Mouse (Mus musculus) heart, postnatal 4 days (tissue): ENCODE results near the gene Brsk1. TPM values are rescaled to one million over a fixed set of nuclear protein-coding genes. Genes with fewer than 3 reads are reported as not detected.
A peak's percentile ranks its signal among the peaks of the same experiment; 100 is the strongest.

Source experiments
- DNase-seq: peaks from one replicate; pipeline ENCODE4 v3.0.0; 2021
- total RNA-seq, 2 experiments: library from RNA; stranded (reverse); gene quantifications; 2 replicates each; pipeline ENCODE4 v1.2.3; 2021

The Brsk1 gene
- total RNA-seq, 2 experiments from 2014 or later: 4.1 to 5.9 TPM

DNA sequence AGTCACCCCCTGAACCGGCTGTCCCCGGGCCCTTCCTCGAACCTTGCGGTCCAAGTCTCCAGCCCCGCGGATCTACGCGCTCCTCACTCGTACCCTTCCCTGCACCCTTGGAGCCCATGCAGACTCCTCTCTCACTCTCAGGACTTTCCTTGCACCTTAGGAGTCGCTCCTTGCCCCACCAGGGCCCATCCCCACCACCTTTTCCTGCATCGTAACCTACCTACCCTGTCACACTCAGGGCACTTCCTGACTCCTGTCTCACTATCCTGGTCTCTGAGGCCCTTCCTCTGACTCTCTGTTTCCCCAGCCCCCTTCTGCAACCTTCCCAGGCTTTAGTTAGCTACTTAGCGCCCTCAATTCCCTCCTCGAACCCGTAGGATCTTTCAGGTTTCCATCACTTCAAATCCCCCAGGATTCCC lies 49.9 kb downstream of the Brsk1 start:
- no peak for DNase-seq

DNA sequence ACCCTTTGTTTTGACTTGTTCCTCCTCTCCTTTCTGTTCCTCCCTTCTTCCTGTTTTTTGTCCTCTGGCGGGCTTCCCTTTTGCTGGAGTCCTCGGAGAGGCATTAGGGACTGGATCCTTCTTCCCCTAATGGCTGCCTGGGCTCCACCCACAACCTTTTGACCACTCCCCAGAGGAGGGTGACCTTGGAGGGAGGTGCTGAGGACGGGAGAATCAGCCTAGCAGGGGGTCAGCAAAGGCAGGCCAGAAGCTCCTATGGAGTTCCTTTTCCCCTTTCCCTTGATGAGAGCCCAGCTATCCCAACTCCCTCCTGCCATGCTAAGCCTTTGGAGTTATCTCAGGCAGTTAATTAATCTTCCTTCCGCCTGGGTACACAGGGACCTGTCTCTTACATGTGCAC lies 50.7 kb downstream of the Brsk1 start:
- DNase-seq: peak; percentile 71

DNA sequence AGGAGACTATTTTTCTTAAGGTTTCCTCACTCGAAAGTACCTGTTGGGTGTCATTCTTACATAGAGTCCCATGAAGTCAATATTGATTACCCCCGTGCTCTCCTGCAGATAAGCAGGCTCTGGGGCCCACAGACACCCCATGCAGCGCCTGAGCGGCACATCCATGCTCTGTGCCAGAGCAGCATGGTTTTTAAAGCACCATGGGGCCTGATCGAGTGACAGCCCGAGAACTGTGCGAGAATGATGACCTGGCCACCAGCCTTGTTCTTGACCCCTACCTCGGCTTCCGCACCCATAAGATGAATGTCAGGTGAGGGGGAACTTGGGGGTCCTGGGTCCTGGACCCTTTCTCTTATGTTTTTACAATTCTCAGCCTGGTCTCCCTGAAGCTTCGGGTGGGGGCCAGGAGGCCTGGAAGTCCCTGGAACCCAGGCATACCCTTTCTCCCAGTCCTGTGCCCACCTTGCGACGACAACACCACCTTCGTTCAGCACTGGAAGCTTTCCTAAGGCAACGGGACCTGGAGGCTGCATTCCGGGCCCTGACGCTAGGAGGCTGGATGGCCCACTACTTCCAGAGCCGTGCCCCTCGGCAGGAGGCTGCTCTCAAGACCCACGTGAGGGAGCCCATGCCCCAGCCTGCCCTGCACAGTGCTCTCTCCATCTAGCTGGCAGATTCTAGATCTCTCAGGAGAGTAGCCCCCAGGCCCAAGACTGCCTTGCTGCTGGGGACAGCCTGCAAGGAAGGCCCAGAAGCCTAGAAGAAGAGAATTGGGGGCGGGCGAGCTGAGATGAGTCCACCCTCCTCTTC lies 51.5 kb downstream of the Brsk1 start:
- no peak for DNase-seq

DNA sequence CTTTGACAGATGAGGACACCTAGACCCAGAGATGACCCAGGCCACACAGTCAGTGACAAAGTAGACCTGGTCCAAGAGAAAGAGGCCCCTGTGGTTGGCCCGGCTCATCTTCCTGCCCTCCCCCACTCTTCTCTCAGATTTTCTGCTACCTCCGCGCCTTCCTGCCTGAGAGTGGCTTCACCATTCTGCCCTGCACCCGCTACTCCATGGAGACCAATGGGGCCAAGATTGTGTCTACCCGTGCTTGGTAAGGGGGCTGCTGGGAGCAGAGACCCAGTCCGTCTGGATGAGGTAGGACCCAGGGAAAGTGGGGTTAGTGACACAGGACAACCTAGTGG lies 52.0 kb downstream of the Brsk1 start:
- DNase-seq: no peak

DNA sequence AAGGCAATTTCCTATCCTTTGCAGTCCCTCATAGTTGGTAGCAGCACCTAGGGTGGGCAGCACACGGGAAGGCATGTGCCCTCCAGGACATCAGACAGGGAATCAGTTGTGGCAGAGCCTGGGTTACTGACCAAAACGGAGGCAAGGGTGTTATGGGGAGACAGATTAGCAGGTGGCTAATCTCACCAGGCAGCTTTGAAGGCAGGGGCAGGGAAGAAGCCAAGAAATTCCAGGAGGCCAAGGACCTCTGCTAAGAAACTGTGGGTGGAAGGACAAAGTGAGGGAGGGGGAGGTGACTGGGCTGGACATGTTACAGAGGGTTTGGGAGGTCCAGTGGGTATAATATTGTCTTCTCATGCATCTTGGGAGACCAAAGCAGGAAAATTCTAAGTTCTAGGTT lies 53.0 kb downstream of the Brsk1 start:
- no peak for DNase-seq

DNA sequence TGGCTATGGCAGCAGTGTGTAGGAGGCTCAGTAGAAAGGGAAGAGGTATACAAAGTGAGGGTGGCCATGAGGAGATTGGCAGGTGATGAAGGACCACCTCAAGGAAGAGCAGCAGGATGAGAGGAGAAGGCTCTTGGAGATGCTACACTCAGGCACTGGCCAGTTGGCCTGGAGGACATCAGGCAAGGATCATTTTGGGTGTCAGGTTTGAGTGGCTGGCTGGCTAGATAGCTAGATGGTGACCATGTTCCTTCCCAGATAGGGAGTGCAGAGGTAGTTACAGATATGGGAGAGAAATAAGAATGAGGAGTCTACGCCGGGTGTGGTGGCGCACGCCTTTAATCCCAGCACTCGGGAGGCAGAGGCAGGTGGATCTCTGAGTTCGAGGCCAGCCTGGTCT lies 54.5 kb downstream of the Brsk1 start:
- no peak for DNase-seq

DNA sequence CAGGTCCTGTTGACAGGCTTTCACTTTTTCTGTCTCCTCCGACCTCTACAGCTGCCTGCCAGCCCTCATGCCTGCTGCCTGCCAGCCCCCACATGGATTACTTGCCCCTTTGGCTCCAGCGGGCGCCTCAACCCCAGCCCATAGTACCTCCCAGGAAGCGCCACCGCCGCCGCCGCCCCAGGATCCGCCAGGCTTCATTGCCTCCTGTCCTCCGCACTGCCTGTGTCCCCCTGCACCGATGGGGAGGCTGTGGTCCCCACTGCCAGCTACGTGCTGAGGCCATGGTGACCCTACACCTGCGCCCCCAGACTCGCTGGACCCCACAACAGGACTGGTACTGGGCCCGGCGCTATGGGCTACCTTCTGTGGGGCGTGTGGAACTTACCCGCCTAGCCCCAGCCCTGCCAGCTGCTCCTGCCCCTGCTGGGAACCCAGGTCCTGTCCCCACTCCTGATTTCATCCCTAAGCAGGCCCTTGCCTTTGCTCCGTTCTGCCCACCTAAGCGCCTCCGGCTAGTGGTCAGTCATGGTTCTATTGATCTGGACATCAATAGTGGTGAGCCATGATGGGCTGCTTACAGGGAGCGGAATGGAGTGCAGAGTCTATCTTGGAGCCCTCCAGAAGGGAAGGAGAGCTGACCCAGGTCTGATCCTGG lies 56.0 kb downstream of the Brsk1 start:
- DNase-seq: no peak

DNA sequence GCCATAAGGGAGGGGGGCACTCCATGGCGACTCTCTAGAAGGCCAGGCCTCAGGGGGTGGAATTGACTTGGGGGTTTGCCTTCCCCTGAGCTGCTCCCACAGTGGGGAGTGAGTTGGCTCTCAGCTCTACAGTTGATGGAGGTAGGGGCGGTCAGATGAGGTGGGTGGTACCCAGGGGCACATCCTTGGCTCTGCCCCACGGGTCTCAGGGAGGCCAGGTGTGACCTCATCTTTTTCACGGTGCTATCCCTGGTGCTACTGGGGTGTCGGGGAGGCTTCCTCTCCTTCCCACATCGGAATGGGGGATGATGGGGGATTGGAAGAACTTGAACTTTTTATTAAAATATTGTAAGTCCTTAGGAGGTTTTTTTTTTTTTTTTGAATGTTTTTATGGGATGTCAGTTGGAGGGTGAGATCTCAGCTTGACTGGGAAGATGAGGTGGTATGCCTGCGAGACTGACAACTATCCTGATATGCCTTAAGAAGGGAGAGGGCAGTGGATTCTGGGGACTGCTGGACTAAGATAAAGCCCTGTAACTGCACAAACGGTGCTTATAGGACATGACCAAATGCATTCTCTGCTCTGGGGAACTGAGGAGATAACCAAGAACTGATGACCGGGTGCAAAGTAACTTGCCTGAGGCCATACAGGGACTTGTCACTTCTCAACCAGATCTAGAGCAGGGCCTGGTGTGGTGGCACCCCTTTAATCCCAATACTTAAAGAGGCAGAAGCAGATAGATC lies 56.9 kb downstream of the Brsk1 start:
- no peak for DNase-seq

DNA sequence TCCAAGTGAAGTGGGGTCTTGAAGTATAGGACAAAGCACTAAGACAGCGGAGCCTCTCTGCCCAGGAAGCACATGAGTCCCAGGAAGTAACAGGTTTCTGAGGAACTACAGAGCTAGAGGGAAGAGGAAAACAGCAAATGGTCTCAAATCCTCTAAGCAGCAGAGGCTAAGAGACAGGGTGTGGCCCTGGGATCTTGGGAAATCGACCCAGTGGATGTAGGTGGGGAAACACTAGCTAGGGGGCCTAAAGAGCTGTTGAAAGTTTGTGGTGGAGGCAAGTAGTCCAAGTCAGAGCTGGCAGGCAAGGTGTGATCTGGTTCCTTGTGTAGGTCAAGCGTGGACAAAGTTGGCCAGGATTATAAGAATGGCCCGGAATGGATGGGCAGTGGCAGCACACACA lies 57.9 kb downstream of the Brsk1 start:
- no peak for DNase-seq

DNA sequence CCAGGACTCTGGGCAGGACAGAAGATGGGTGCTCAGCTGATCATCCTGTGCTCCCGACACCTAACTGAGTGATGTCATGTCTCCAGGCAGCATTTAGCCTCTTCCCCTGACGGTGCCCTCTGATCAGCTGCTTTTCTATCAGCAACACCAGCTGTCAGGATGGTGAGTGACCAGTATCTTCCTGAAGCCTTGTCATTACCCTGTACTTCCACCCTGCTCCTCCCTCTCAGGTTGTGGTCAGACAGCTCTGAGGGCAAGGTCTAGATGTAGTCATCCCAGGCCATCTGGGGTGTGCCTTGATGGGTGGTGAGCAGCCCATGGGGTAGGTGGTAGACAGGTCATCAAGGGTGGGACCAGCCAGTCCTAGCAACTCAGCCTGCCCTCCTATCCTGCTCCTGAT lies 58.8 kb downstream of the Brsk1 start:
- DNase-seq: no peak

DNA sequence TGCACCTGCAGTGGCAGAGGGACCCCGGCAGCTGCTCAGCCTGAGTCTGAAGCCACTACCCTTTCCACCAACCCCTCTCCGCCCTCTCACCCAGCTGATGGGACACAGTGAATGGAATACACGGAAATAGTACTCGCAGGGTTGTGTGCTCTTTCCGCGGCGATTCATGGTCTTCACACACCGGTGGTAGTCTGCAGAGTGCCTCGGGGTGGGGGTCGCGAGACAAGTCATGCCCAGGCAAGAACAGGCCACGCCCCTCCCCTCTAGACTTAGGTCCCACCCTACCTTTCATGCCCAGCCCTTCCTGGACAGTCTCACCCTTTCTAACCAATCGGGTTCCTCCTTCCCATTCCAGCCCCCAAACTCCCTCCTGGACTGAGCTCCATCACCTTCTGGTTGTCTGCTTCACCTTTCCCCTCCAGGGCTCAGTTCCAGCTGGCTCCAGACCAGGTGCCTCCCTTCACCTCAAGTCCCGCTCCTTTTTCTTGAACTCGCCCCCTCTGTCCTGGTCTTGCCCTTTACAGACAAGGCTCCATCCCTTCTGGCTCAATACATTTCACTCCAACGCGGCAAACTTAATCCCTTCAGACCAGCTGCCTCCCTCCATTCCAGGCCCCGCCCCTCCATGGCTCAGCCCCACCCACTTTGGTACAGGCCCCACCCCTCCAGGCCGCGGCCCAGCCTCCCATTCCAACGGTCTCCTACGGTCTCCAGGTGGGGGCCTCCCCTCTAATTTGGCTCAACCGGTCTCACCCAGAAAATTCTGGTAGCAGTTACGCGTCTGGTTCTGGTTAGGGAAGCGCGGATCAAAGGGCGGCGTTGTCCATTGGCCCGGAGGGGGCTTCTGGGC lies 61.8 kb downstream of the Brsk1 start:
- peak; percentile 58 for DNase-seq

DNA sequence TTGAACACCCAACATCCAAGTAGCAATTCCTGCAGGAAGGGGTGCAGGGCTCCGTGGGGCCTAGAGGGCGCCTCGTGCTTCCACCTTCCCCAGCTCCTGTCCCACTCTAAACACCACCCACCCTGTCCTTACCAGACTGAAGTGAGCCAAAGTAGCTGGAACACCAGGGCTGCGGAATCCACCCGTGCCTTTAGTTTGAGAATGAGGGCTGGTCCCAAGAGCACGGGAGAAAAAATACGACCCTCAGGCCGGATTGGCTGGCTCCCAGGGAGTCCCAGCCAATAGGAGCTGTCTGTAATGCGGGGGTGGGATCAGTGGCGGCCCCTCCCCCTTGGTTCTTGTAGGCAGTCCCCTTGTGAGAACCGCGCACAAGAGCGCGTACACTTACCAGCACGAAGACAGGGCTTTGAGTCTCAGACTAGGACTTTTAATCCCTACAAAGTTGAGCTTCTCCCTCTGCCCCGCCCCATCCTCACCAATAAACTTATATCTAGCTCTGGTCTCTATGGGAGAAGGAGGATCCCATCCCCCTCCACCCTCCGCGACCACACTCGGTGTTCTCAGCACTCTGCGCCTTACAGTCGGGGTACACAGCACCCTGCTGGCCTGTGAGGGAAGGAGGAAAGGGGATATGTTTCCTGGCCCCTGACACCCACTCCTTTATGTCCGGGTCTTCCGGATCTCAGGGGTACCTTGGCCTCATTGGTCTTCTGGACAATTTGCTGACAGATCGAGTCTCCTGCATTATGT lies 62.6 kb downstream of the Brsk1 start, which contains the start of gene Cox6b2:
Gene Cox6b2, minus strand, starts transcription at position 274 of the 750 bp plus-strand sequence.
- peak; percentile 85 for DNase-seq

DNA sequence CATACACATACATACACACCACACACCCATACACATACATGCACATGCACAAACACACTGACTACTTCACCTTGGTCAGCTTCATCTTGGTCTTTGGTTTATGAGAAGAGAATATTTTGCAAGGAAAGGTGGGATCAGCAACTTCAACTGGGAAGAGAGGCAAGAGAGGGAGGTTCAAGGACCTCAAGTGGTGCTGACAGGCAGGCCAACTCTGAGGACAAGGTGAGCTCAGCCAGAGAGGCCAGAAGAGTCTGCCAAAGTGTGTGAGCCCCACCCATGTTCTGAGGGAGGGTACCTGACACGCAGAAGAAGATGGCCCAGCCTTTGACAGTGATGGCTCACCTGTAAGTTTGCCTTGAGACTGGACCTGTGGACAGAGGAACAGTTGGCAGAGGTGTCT lies 69.3 kb downstream of the Brsk1 start:
- DNase-seq: no peak

DNA sequence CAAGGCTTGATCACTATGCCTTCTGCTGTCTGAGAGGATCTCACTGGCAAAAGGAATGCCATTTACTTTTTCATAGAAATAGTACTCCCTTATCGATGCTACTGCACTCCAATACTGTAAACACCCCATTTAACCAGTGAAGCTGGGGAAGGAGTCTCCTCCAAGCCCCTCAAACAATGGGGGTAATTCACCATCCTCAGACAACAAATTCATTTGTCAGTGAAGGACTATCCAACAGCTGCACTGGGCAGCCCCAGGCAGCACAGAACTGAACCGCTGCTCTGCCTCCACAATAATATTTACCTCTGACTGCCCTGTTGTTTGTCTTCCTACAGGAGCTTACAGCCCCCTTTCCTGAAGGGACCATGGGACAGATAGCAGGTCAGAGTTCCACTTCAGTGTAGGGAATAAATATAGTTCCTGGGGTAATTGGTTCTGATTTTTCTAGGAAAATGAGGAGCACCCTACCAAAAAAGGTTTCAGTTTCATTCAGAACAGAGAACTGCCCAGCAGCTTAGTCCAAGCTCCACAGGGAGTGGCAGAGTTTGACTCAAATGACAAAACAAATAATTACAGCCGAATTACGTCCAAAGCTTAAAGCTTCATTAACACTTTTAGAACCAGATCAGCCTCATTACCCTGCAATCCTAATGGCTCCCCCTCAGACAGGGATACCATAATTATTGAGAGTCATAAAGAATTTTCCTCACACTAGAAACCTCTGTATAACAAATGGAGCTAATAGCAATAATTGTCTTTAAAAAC lies 74.7 kb downstream of the Brsk1 start:
- DNase-seq: no peak

Other genes with a start within 250 kb of the Brsk1 start
- gene Rdh13, start 245.0 kb upstream of the Brsk1 start, total RNA-seq: 10 to 100 TPM; 30.4 to 36.4 TPM
- gene Eps8l1, start 229.9 kb upstream of the Brsk1 start, total RNA-seq: 1 to 10 TPM; 1.6 to 2.7 TPM
- 10 to 100 TPM; 89.8 to 92.3 TPM for gene Ppp1r12c, start 188.9 kb upstream of the Brsk1 start, total RNA-seq
- gene Tnnt1, start 174.2 kb upstream of the Brsk1 start, total RNA-seq: 10 to 100 TPM; 48.7 to 59.0 TPM
- 1,000 to 10,000 TPM; 4,693 to 5,168 TPM for gene Tnni3, start 166.4 kb upstream of the Brsk1 start, total RNA-seq
- under 1 TPM; 0.41 to 0.57 TPM for gene Dnaaf3, start 158.2 kb upstream of the Brsk1 start, total RNA-seq
- 1 to 10 TPM; 1.1 to 1.5 TPM for gene Syt5, start 143.1 kb upstream of the Brsk1 start, total RNA-seq
- gene Ptprh, start 86.6 kb upstream of the Brsk1 start, total RNA-seq: not detected
- gene Tmem86b, start 59.2 kb upstream of the Brsk1 start, total RNA-seq: 1 to 10 TPM; 6.6 to 8.5 TPM
- 10 to 100 TPM; 79.1 to 81.3 TPM for gene Ppp6r1, start 31.6 kb upstream of the Brsk1 start, total RNA-seq
- 10 to 100 TPM; 51.5 to 54.7 TPM for gene Hspbp1, start 5.5 kb upstream of the Brsk1 start, total RNA-seq
- under 1 TPM in 1 of 2 experiments, not detected in 1; 0.12 TPM for gene Tmem150b, start 34.6 kb downstream of the Brsk1 start, total RNA-seq
- 10 to 100 TPM; 41.6 to 43.5 TPM for gene Kmt5c, start 49.5 kb downstream of the Brsk1 start, total RNA-seq
- gene Cox6b2, start 62.5 kb downstream of the Brsk1 start, total RNA-seq: 10 to 100 TPM; 11.7 to 16.9 TPM
- not detected for gene Fam71e2, start 80.7 kb downstream of the Brsk1 start, total RNA-seq
- gene Il11, start 92.3 kb downstream of the Brsk1 start, total RNA-seq: under 1 TPM in 1 of 2 experiments, not detected in 1; 0.23 TPM
- gene Tmem190, start 92.3 kb downstream of the Brsk1 start, total RNA-seq: not detected
- 1 to 10 TPM; 2.7 to 5.1 TPM for gene Tmem238, start 99.1 kb downstream of the Brsk1 start, total RNA-seq
- gene Rpl28, start 102.3 kb downstream of the Brsk1 start, total RNA-seq: 100 to 1,000 TPM; 726 to 732 TPM
- 100 to 1,000 TPM; 281 to 285 TPM for gene Ube2s, start 122.0 kb downstream of the Brsk1 start, total RNA-seq
- gene Shisa7, start 154.1 kb downstream of the Brsk1 start, total RNA-seq: under 1 TPM in 1 of 2 experiments, not detected in 1; 0.20 TPM
- 1 to 10 TPM; 1.6 to 2.3 TPM for gene Isoc2b, start 179.7 kb downstream of the Brsk1 start, total RNA-seq
- 10 to 100 TPM; 14.7 to 15.5 TPM for gene Isoc2a, start 186.5 kb downstream of the Brsk1 start, total RNA-seq
- not detected for gene Gm36210, start 215.9 kb downstream of the Brsk1 start, total RNA-seq
- 10 to 100 TPM; 14.7 to 16.7 TPM for gene Zfp628, start 224.6 kb downstream of the Brsk1 start, total RNA-seq
- gene Nat14, start 231.4 kb downstream of the Brsk1 start, total RNA-seq: 1 to 10 TPM; 3.9 to 6.2 TPM
- gene Ssc5d, start 235.2 kb downstream of the Brsk1 start, total RNA-seq: 10 to 100 TPM in 1 of 2 experiments, 1 to 10 TPM in 1; 8.7 to 11.1 TPM